Mouse (Mus musculus) heart, postnatal 0 days (tissue): ENCODE results near the gene Selenon. TPM values are rescaled to one million over a fixed set of nuclear protein-coding genes. Genes with fewer than 3 reads are reported as not detected.
A peak's percentile ranks its signal among the peaks of the same experiment; 100 is the strongest.

ENCODE experiments used
- ATAC-seq: fragments of 200-750 bp; cut with Nextera tagmentation; 2 replicates; pipeline ENCODE4 v1.8.0; 2017; ENCODE audit warnings: low read depth, moderate number of reproducible peaks, moderate library complexity; ENCODE audit not compliant: insufficient read depth
- DNase-seq: peaks from one replicate; pipeline ENCODE4 v3.0.0-alpha.2; 2016; ENCODE audit warnings: low spot score
- H3K27ac ChIP-seq: fragments of 300-500 bp; sonication (generic); 2 replicates; pipeline ENCODE4 v1.5.1; 2014; ENCODE audit warnings: low read depth, mild to moderate bottlenecking
- H3K27me3 ChIP-seq: fragments of 300-500 bp; sonication (generic); 2 replicates; pipeline ENCODE4 v1.6.1; 2014; ENCODE audit warnings: low read length, mixed read lengths; ENCODE audit not compliant: control insufficient read depth, insufficient read depth
- H3K36me3 ChIP-seq: fragments of 300-500 bp; sonication (generic); replicated peaks from 2 replicates; pipeline ENCODE4 v1.6.1; 2014; ENCODE audit warnings: low read length, mixed read lengths; ENCODE audit not compliant: control insufficient read depth, insufficient read depth
- H3K4me1 ChIP-seq: fragments of 300-500 bp; sonication (generic); 2 replicates; pipeline ENCODE4 v1.6.1; 2014; ENCODE audit warnings: antibody characterized with exemption; ENCODE audit not compliant: control insufficient read depth, insufficient read depth
- H3K4me2 ChIP-seq: fragments of 300-500 bp; sonication (generic); 2 replicates; pipeline ENCODE4 v1.6.1; 2014; ENCODE audit warnings: low read depth, mild to moderate bottlenecking, low read length, moderate library complexity
- H3K4me3 ChIP-seq: fragments of 300-500 bp; sonication (generic); 2 replicates; pipeline ENCODE4 v1.5.1; 2014; ENCODE audit warnings: low read depth, low read length
- H3K9ac ChIP-seq: fragments of 300-500 bp; sonication (generic); replicated peaks from 2 replicates; pipeline ENCODE4 v1.6.1; 2014; ENCODE audit warnings: low read depth, low read length, mixed read lengths
- H3K9me3 ChIP-seq: fragments of 300-500 bp; sonication (generic); replicated peaks from 2 replicates; pipeline ENCODE4 v1.6.1; 2016; ENCODE audit warnings: low read length; ENCODE audit not compliant: control insufficient read depth
- CTCF ChIP-seq: IDR thresholded peaks from 2 replicates; pipeline ENCODE4 v1.5.1; 2016; ENCODE audit warnings: antibody characterized with exemption, control low read depth, low read depth
- EP300 ChIP-seq: IDR thresholded peaks from 2 replicates; pipeline ENCODE4 v1.6.1; 2016; ENCODE audit warnings: antibody characterized with exemption, low read depth
- WGBS: fragments of 180-500 bp; shearing (Covaris S2); extraction: QIAGEN DNeasy Blood & Tissue Kit; methylation state at CpG from one replicate; pipeline ENCODE4 v1.1.7; 2014; 5-methylcytosine and 5-hydroxymethylcytosine counted together
- polyA plus RNA-seq: library from polyadenylated mRNA; unstranded; fragments of >200 nt; fragmentation: Nextera tagmentation; extraction: Ambion mirVana; gene quantifications from 2 replicates; pipeline ENCODE4 v1.2.1, GENCODE M21; 2015
- total RNA-seq: library from RNA; depleted of rRNA; stranded (reverse); fragments of >200 nt; gene quantifications from 2 replicates; pipeline ENCODE4 v1.2.3, GENCODE M21; 2014; ENCODE audit warnings: low replicate concordance; rRNA removed

The Selenon gene
- 18.2 and 30.5 TPM in 2 replicates for total RNA-seq
- 6.8 and 7.2 TPM in 2 replicates for polyA plus RNA-seq

DNA sequence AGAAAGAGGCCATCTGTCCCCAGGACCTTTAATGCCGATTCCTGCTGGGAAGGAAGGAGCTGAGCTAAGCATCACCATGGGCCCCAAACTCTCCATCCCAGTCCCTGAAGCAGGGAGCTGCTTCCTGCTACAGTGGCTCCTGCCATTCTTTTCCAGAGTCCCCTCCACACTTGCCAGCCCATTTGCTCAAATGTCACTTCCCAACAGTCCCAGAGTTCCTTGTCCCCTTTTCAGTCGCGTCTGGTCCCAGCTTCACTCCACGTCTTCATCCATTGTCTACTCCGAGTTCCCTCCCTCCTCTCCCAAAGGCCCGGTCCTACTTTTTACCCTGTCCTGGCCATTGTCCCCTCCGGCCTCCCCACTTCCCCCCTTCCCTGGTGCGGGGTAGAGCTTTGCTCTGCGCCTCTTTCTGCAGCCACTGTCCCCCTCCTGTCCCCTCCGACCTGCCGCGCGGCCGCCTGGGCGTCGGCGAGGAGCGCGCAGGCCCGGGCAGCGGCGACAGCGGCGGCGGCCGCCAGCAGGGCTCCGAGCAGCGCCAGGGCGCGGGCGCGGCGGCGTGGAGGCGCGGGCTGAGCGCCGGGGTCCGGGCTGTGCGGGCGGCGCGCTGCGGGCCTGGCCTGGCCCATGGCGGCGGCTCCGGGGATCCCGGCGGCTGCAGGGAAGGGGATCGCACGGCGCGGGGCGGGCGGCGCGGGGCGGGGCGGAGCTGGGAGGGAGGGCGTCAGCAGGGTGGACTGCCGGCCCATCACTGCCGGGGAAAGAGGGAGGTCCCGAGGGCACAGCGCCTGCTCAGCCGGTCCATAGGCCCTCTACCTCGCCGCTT is at the start of gene Selenon:
Gene Selenon, minus strand, starts transcription at position 673 of the 823 bp plus-strand sequence.
- DNase-seq = peak; percentile 75
- Histone ChIP-seq H3K27me3 (no peaks in the 10 kb centered on the region), H3K4me3 (peak within 1 kb of the TSS; percentile 66), H3K4me1 (peaks cover 16% of the 10 kb centered on the region), H3K27ac (peak within 1 kb of the TSS; percentile 84), H3K36me3 (peaks cover 10% of the 10 kb centered on the region), H3K4me2 (peak within 1 kb of the TSS; percentile 77), H3K9me3 (no peaks in the 10 kb centered on the region), H3K9ac (peak within 1 kb of the TSS; percentile 91)
- 1% methylated on average over 53 of the region's 67 CpGs for WGBS
- peak; percentile 78 for ATAC-seq
- no peak for TF ChIP-seq EP300
- TF ChIP-seq CTCF = no peak

DNA sequence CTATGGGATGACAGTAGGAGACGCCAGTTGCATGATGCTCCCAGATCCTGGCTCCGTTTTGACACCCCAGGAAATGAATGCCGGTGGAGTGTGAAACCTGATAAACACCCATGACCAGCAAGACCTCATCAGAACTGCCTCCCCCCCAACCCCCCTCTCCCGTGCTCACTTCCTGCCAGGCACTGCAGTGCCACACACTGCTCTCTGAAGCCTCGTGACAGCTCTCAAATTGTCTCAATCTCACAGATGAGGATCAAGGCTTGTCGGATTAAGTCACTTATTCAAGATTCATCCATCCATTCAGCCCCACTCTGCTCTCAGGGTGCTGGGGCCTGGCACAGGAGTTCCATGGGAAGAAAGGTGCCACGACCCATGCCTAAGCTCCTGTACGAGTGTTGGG is 49.4 kb upstream of the Selenon start:
- 36% methylated on average over 8 of the region's 8 CpGs for WGBS
- TF ChIP-seq EP300 (no peak), CTCF (no peak)
- ATAC-seq (no peak), DNase-seq (no peak)
- no peaks in the 10 kb centered on the region for H3K27me3 ChIP-seq
- H3K36me3 ChIP-seq = no peaks in the 10 kb centered on the region
- H3K9ac ChIP-seq = no peak overlapping the region
- H3K4me1 ChIP-seq = peaks cover 33% of the 10 kb centered on the region
- H3K4me3 ChIP-seq = no peak overlapping the region
- no peak overlapping the region for H3K4me2 ChIP-seq
- H3K27ac ChIP-seq = no peak overlapping the region
- no peaks in the 10 kb centered on the region for H3K9me3 ChIP-seq

DNA sequence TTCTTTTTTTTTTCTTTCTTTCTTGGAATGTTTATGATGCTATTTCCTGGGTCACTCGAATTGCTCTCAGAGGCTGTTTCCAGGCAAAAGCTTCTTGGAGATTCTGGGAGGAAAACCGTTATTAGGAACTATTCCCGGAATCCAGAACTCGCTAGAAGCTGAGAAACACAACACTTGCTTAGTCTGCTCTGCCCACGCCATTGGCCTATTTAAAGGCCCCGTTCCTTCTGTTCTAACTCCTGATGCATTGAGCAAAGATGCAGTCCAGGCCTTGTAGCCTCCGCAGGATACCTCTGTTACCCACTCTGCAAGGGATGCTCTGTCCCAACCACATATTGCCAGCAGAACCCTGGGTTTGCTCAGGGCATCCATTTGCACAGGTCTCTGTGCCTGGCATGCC is 48.8 kb upstream of the Selenon start:
- no peak overlapping the region for H3K27ac ChIP-seq
- TF ChIP-seq EP300 = no peak
- TF ChIP-seq CTCF = no peak
- H3K27me3 ChIP-seq = no peaks in the 10 kb centered on the region
- 70% methylated on average over 7 of the region's 7 CpGs for WGBS
- DNase-seq = no peak
- no peak overlapping the region for H3K9ac ChIP-seq
- no peaks in the 10 kb centered on the region for H3K36me3 ChIP-seq
- peaks cover 28% of the 10 kb centered on the region for H3K4me1 ChIP-seq
- no peaks in the 10 kb centered on the region for H3K9me3 ChIP-seq
- no peak overlapping the region for H3K4me2 ChIP-seq
- no peak overlapping the region for H3K4me3 ChIP-seq
- no peak for ATAC-seq

DNA sequence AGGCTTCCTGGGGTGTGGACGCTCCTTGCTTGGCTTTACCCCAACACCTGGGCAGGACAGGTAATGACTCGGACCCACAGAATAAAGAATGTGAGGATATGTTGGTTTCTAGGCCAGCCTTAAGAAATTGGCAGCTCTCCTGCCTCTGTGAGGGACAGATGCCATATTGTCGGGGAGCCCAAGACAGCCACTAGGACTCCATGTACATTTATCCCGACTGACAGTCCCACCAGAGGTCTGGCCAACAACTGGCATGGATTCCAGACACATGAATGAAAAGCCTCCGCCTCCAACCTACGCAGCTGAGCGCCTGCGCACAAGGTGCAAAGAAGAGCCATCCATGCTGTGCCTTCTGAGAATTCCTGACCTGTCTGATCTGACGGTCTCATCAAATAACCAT is 48.1 kb upstream of the Selenon start:
- H3K4me1 ChIP-seq = peaks cover 26% of the 10 kb centered on the region
- H3K27ac ChIP-seq = no peak overlapping the region
- no peak for DNase-seq
- no peaks in the 10 kb centered on the region for H3K36me3 ChIP-seq
- 94% methylated on average over 9 of the region's 9 CpGs for WGBS
- H3K27me3 ChIP-seq = no peaks in the 10 kb centered on the region
- H3K4me3 ChIP-seq = no peak overlapping the region
- H3K9me3 ChIP-seq = no peaks in the 10 kb centered on the region
- H3K4me2 ChIP-seq = no peak overlapping the region
- TF ChIP-seq EP300 (no peak), CTCF (no peak)
- ATAC-seq = no peak
- H3K9ac ChIP-seq = no peak overlapping the region

DNA sequence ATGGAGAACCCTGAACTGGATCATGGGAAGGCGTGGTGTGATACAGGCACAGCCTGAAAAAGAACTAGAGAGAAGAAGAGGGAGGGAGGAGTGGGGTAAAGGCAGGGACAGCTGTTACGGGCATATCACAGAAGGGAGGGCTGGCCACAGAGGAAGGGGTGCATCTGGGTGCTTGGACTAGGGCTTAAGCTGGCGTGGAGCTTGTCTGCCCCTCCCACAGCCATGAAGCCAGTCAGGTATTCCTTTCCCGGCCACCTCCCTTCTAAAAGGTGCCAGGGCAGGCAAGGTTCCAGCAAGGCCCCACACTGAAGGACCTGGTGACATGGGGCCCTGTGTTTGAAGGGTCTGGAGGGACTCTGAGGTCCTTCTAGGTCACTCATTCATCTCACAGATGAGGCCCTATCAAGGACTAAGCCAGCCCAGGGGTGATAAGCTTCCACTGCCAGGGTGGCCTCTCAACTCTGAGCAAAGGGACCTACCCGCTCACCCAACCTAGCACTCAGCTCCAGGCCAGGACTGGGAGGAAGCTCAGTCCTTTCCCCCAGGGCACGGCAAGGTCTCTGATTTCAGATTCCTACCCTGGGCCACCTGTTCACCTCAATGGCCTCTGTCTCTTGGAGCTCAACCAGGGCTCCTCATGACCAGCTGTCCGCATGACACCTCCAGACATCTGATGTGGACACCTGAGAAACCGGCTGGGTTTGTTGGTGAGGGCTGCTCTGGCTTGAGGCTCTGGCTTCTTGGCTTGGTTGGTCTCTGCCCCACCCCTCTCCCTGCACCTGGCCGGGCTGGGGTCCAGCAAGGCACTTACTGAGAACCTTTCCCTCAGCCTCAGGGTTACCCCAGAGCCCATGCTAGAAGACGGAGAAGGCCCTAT is 45.1 kb upstream of the Selenon start:
- Histone ChIP-seq H3K4me1 (peaks cover 23% of the 10 kb centered on the region), H3K4me3 (no peak overlapping the region), H3K27me3 (no peaks in the 10 kb centered on the region), H3K27ac (peak overlapping the region; percentile 61), H3K36me3 (no peaks in the 10 kb centered on the region), H3K9me3 (no peaks in the 10 kb centered on the region), H3K9ac (no peak overlapping the region), H3K4me2 (no peak overlapping the region)
- ATAC-seq = peak; percentile 56
- no peak for DNase-seq
- TF ChIP-seq CTCF (no peak), EP300 (no peak)
- WGBS = 57% methylated on average over 10 of the region's 10 CpGs
